Mouse (Mus musculus): ENCODE results near the gene Sema7a. TPM values are rescaled to one million over a fixed set of nuclear protein-coding genes. Genes with fewer than 3 reads are reported as not detected.

Sema7a gene
- polyA plus RNA-seq, 1 experiment = 7.2 TPM

DNA sequence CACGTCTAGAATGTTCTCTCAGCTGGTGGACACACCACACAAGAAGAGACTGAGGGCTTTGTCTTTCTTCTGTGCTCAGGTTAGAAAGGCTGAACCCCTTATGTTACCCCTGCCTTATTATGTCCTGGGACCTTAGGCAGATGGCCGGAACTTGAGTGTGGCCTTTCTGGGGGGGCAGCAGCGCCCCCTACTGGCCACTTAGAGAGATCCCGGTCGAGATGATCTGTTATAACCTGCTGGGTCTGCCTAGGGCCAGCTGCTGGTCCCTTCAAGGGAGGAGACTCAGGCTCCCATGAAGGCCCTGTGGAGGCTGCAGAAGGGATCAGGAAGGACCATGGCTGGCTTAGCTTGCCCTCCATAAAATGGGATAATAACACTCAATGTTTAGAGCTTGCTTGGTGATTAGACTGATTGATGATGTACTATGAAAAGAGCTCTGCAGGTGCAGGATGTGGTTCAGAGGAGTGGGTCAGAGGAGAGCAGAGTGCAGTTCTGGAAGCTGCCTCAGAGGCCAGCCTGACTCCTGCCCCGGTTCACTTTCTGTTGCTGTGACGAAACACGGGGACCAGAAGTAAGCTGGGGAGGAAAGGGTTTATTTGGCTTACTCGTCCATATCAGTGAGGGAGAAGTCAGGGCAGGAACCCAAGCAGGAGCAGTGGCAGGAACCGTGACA, 50.7 kb downstream of the Sema7a start:
- no peak for TF ChIP-seq GATA1 (IDR thresholded peaks at IDR 0.05; ENCODE audit: borderline replicate concordance, low read length)
- TF ChIP-seq FLI1 (IDR thresholded peaks at IDR 0.05; ENCODE audit: low read length) = no peak
- Histone ChIP-seq H3K4me1 (peaks cover 87% of the 10 kb centered on the region), H3K36me3 (replicated peaks; ENCODE audit: low read length) (no peaks in the 10 kb centered on the region), H3K27me3 (replicated peaks) (peaks cover 10% of the 10 kb centered on the region), H3K4me3 (replicated peaks) (no peak overlapping the region), H3K9me3 (peaks cover under 1% of the 10 kb centered on the region; the same call in 1 of the 2 replicates)

DNA sequence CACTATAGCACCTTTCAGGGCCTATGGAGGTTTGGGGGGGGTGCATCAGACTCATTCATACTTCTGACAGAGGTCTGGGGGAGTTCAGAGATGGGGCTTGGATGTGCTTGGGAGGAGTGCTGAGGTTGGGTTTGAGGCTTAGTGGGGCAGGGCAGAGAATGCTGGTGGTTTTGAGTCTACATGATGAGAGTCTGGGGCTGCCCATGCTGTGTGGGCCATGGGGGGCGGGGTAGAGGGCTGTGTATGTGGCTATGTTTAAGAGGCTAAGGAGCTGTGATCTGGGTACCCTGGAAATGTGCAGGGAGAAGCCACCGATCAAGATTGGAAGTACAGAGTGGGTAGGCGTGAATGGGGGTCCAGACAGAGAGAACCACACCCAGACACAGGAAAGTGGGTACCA, 52.1 kb downstream of the Sema7a start:
- TF ChIP-seq FLI1 (IDR thresholded peaks at IDR 0.05; ENCODE audit: low read length) (no peak), GATA1 (IDR thresholded peaks at IDR 0.05; ENCODE audit: borderline replicate concordance, low read length) (no peak)
- peaks cover 75% of the 10 kb centered on the region for H3K4me1 ChIP-seq
- peaks cover 6% of the 10 kb centered on the region for H3K27me3 ChIP-seq (replicated peaks)
- no peak overlapping the region for H3K4me3 ChIP-seq (replicated peaks)
- H3K36me3 ChIP-seq (replicated peaks; ENCODE audit: low read length) = no peaks in the 10 kb centered on the region
- no peaks in the 10 kb centered on the region for H3K9me3 ChIP-seq

DNA sequence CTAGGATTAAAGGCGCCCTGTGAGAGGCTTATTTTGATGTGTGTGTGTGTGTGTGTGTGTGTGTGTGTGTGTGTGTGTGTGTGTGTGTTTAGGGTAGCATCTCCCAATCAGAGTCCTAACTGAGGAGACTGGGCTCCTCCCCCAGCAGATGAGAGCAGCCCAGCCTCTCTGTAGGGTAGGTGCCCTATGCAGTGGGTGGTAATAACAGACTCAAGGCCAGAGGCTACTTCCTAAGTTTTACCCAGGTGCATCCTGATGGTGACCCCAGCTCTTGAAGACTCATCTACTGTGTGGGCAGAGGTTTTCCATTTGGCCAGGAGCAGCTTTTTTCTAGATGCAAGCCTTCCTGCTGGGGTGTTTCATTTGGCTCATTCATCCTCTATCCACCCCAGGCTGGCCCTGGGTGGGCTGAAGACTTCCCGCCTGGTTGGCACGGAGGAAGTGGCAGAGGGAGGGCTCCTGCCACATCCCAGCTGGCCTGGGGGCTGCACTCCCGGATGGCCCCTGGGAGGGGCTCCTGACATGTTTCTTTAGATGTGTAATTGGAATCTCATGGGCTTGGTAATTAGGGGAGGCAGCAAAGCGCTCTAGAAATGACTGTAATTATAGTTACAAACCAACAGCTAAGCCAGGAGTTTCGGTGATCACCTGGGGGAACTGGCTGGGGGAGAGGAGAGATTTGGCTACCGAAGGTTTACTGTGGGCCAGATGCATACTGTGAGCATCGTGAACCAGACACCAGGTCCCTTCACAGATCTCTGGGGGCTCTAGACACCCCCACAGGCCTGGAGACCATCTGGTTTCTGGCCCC, 53.1 kb downstream of the Sema7a start:
- no peak for TF ChIP-seq GATA1 (IDR thresholded peaks at IDR 0.05; ENCODE audit: borderline replicate concordance, low read length)
- TF ChIP-seq FLI1 (IDR thresholded peaks at IDR 0.05; ENCODE audit: low read length) = no peak
- H3K4me3 ChIP-seq (replicated peaks) = peak overlapping the region; percentile 18
- H3K4me1 ChIP-seq = peaks cover 72% of the 10 kb centered on the region
- H3K9me3 ChIP-seq = no peaks in the 10 kb centered on the region
- peaks cover 7% of the 10 kb centered on the region for H3K27me3 ChIP-seq (replicated peaks)
- H3K36me3 ChIP-seq (replicated peaks; ENCODE audit: low read length) = no peaks in the 10 kb centered on the region

DNA sequence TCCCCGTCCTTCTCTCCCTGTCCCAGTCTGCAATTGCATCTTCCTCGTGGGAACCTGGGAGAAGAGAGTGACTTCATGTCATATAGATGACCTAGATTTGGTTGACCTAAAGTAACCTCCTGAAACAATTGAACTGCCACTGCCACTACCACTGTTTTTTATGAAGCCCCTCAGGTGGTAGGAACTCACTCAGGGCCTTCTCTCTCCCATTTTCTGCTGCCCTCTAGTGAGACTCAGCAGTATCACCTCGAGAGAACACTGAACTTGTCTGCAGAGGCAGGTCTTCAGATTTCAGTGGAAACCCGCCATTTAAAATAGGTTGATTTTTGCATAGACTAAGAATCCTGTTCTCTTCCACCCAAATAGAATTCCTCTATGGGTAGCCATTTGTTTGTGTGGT, 55.4 kb downstream of the Sema7a start:
- TF ChIP-seq FLI1 (IDR thresholded peaks at IDR 0.05; ENCODE audit: low read length) (no peak), GATA1 (IDR thresholded peaks at IDR 0.05; ENCODE audit: borderline replicate concordance, low read length) (no peak)

DNA sequence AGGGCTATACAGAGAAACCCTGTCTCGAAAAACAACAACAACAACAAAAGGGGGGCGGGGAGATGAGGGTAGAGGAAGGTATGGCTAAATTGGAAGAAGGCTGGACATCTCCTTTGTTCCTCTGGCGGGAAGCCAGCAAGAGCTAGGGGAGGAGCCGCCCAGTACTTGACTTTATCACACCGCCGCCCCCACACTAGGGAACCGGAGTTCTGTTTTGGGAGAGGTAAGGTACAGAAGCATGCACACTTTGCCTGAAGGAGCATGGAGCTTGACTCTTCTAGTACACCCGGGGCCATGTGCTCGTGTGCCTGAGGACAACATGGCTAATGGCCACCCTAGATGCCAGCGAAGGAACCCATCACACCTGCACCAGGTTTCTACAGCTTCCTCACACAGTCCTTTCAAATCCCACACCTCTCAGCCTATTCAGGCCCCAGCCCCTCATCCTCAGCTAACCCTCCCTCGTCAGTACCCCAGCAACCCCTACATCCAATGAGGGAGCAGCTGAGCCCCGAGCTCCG, 57.7 kb downstream of the Sema7a start:
- Histone ChIP-seq H3K27me3 (replicated peaks) (peaks cover 27% of the 10 kb centered on the region), H3K9me3 (no peaks in the 10 kb centered on the region), H3K36me3 (replicated peaks; ENCODE audit: low read length) (no peaks in the 10 kb centered on the region), H3K4me1 (peaks cover 50% of the 10 kb centered on the region), H3K4me3 (replicated peaks) (peak overlapping the region; percentile 89)
- no peak for TF ChIP-seq FLI1 (IDR thresholded peaks at IDR 0.05; ENCODE audit: low read length)
- no peak for TF ChIP-seq GATA1 (IDR thresholded peaks at IDR 0.05; ENCODE audit: borderline replicate concordance, low read length)

More for the DNA sequence above, 55.4 kb downstream of the Sema7a start:
- H3K36me3 ChIP-seq (replicated peaks; ENCODE audit: low read length) = no peaks in the 10 kb centered on the region
- peaks cover 17% of the 10 kb centered on the region for H3K27me3 ChIP-seq (replicated peaks)
- H3K4me1 ChIP-seq = peaks cover 61% of the 10 kb centered on the region
- no peaks in the 10 kb centered on the region for H3K9me3 ChIP-seq
- H3K4me3 ChIP-seq (replicated peaks) = no peak overlapping the region

DNA sequence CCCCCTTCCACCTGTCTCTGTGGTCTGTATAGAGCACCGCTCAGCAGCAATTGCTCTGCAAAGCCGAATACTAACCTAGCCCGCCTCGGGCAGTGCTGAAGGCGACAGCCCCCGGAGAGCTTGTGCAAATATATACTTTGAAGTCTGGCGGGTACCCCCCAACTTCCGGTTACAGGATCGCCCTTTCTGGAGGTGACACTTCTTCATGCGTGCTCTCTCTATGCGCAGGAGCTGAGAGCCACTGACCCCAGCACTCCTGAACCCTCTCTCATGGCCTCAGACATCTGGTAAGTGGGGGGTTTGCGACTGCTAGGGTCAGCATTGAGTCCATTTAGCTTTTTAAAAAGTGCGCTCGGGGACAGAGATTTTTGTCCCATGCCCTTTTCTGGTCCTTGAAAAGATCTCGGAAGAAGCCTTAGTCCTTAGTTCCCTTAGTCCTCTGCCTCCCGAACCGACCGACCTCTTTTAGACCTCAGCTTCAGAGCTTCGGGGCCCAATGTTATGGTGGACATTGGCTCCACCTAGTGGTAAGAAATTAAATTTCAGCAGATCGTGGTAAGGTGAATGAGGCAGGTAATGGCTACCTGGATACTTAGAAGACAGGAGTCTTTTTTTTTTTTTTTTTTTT, 58.2 kb downstream of the Sema7a start:
- Histone ChIP-seq H3K36me3 (replicated peaks; ENCODE audit: low read length) (no peaks in the 10 kb centered on the region), H3K9me3 (no peaks in the 10 kb centered on the region), H3K4me1 (peaks cover 44% of the 10 kb centered on the region), H3K27me3 (replicated peaks) (peaks cover 32% of the 10 kb centered on the region), H3K4me3 (replicated peaks) (peak overlapping the region; percentile 89)
- TF ChIP-seq GATA1 (IDR thresholded peaks at IDR 0.05; ENCODE audit: borderline replicate concordance, low read length) = no peak
- no peak for TF ChIP-seq FLI1 (IDR thresholded peaks at IDR 0.05; ENCODE audit: low read length)

DNA sequence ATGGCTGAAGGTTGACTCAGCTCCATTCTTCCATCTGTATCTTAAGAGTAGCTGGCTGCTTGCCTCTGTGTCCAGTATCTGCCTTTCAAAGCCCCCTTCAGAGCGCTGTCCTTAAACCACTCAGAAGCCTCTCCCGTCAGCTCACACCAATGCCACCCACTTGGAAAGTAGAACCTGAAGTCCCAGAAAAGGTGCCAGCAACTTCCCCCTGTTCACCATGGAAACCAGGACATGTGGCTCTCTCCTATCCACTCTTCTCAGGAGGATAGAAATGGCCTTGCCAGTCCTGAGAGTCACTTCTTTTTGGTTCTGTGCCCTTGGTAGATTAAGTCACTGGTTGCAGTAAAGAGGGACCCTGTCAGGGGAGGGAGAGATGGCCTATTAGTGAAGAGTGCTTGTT, 58.8 kb downstream of the Sema7a start:
- peaks cover 39% of the 10 kb centered on the region for H3K4me1 ChIP-seq
- H3K27me3 ChIP-seq (replicated peaks) = peaks cover 33% of the 10 kb centered on the region
- H3K9me3 ChIP-seq = no peaks in the 10 kb centered on the region
- no peak overlapping the region for H3K4me3 ChIP-seq (replicated peaks)
- TF ChIP-seq FLI1 (IDR thresholded peaks at IDR 0.05; ENCODE audit: low read length) = no peak
- TF ChIP-seq GATA1 (IDR thresholded peaks at IDR 0.05; ENCODE audit: borderline replicate concordance, low read length) = no peak
- H3K36me3 ChIP-seq (replicated peaks; ENCODE audit: low read length) = no peaks in the 10 kb centered on the region

DNA sequence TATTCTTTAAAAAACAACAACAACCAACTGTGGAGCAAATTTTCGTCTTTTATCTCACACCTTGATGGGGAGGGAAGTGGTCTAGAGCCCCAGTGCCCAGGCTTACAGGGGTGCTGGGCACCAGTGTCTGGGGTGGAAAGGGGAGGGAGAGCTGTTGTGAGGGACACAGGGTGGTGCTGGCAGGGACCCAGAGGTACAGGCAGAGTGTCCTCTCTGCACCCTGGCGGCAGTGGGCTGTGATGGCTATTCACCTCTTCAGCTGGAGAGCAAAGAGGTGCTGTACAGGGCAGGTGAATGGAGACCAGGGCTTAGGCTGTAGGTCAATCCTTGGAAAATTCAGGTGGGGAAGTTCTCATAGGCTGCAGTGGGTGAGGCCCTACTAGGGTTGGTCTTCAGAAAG, 59.8 kb downstream of the Sema7a start:
- peaks cover 29% of the 10 kb centered on the region for H3K4me1 ChIP-seq
- TF ChIP-seq FLI1 (IDR thresholded peaks at IDR 0.05; ENCODE audit: low read length) (no peak), GATA1 (IDR thresholded peaks at IDR 0.05; ENCODE audit: borderline replicate concordance, low read length) (no peak)
- no peak overlapping the region for H3K4me3 ChIP-seq (replicated peaks)
- H3K27me3 ChIP-seq (replicated peaks) = peaks cover 40% of the 10 kb centered on the region
- no peaks in the 10 kb centered on the region for H3K9me3 ChIP-seq
- H3K36me3 ChIP-seq (replicated peaks; ENCODE audit: low read length) = no peaks in the 10 kb centered on the region

DNA sequence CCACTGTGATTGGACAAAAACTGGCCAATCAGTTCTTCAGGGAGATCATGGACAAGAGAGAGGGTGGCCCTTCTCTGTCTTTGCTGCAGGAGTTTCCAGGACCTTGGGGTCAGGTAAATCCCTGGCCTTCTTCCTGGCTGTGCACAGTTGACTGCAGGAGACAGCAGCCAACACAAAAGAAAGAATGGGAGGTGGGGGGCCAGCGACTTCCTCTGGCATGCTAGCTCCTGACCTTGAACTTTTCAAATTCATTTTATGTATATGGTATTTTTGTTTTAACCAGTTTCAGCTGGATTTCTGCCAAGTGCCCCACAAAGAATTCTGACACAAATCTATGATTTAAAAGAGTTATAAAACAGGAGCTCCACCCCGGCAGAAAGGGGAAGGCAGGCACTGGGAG, 63.4 kb downstream of the Sema7a start:
- no peaks in the 10 kb centered on the region for H3K36me3 ChIP-seq (replicated peaks; ENCODE audit: low read length)
- no peak overlapping the region for H3K4me3 ChIP-seq (replicated peaks)
- H3K4me1 ChIP-seq = peaks cover 18% of the 10 kb centered on the region
- H3K9me3 ChIP-seq = no peaks in the 10 kb centered on the region
- no peak for TF ChIP-seq GATA1 (IDR thresholded peaks at IDR 0.05; ENCODE audit: borderline replicate concordance, low read length)
- TF ChIP-seq FLI1 (IDR thresholded peaks at IDR 0.05; ENCODE audit: low read length) = no peak
- H3K27me3 ChIP-seq (replicated peaks) = peaks cover 47% of the 10 kb centered on the region
